ENCODE assay signal across 13 mouse cellular contexts in the genomic region with DNA sequence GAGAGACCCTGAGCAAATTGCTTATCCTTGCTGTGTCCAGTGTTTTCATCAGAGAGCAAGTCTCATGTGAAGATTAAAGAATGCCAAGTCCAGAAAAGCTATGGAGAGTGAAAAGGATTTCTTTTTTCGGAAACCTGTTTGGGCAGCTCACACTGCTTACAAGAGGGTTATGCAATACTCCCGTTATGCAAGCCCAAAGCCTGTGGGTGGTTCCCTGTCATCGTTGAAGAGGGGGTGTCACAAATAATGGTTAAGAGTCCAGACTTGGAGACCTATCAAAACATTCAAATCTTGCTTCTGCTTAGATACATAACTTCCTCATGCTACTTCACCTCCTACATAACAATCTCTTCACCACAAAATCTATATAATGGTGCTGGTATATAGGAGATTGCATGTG.
DNase-seq lines count a peak whose midpoint lies in the region; ATAC-seq and TF ChIP-seq lines count a peak whose summit lies in the region.
"Had no signal": no experiment of that assay in that cellular context is flagged by ENCODE, and none has a peak within 500 bp of the region (broad histone marks: within the 10 kb centered on the region; RNA-seq: fewer than 3 reads in every experiment).

No protein-coding gene starts in this region.

- no peak for TF ChIP-seq POLR2A in limb, embryonic 14.5 days (IDR thresholded peaks at IDR 0.05; ENCODE audit: borderline replicate concordance, extremely low read depth, insufficient read depth, insufficient read length)

- H3K9me3 ChIP-seq in limb, embryonic 14.5 days (ENCODE audit: control insufficient read depth, low read length), result no peaks in the 10 kb centered on the region
- H3K9me3 ChIP-seq in limb, embryonic 10.5 days (replicated peaks), result no peaks in the 10 kb centered on the region
- no peaks in the 10 kb centered on the region for H3K9me3 ChIP-seq in lung, postnatal 0 days (ENCODE audit: low read length)
- no peaks in the 10 kb centered on the region for H3K9me3 ChIP-seq in stomach, postnatal 0 days (ENCODE audit: control insufficient read depth, low read length)
- H3K9me3 ChIP-seq: hindbrain, embryonic 12.5 days had no signal

- H3K4me3 ChIP-seq in limb, embryonic 14.5 days (replicated peaks; ENCODE audit: low read length), result no peak overlapping the region
- H3K4me3 ChIP-seq in limb, embryonic 10.5 days, result no peak overlapping the region
- no peak overlapping the region for H3K4me3 ChIP-seq in lung, postnatal 0 days (ENCODE audit: low read depth, low read length)
- no peak overlapping the region for H3K4me3 ChIP-seq in stomach, postnatal 0 days (ENCODE audit: low read depth, low read length)
- H3K4me3 ChIP-seq: hindbrain, embryonic 12.5 days had no signal

- no peak for ATAC-seq in limb, embryonic 14.5 days (ENCODE audit: low FRiP score, low read depth)
- no peak for ATAC-seq in lung, postnatal 0 days
- no peak for ATAC-seq in stomach, postnatal 0 days (ENCODE audit: low FRiP score, low TSS enrichment)

- no peak overlapping the region for H3K27ac ChIP-seq in limb, embryonic 14.5 days (replicated peaks; ENCODE audit: low read depth, low read length)
- H3K27ac ChIP-seq in limb, embryonic 10.5 days, result no peak overlapping the region
- no peak overlapping the region for H3K27ac ChIP-seq in lung, postnatal 0 days (ENCODE audit: low read length)
- no peak overlapping the region for H3K27ac ChIP-seq in stomach, postnatal 0 days (replicated peaks)
- H3K27ac ChIP-seq: hindbrain, embryonic 12.5 days had no signal

- peak; percentile 18 for DNase-seq in adrenal gland, postnatal 14 days
- no peak for DNase-seq in adrenal gland, adult 18-20 months (ENCODE audit: low spot score in 2 of 2)
- DNase-seq in limb, embryonic 14.5 days (ENCODE audit: low spot score), result peak; percentile 14
- DNase-seq in limb, embryonic 10.5 days (ENCODE audit: low spot score), result no peak
- DNase-seq in gonadal fat pad, adult 2 months (ENCODE audit: low read depth), result peak; percentile 90
- DNase-seq in lung, postnatal 0 days (ENCODE audit: low spot score), result peak; percentile 31
- DNase-seq in cerebellum, adult 9-11 months, result no peak
- no peak for DNase-seq in stomach, postnatal 0 days (ENCODE audit: low spot score)
- DNase-seq: adrenal gland, adult 8-10 months; cerebellum, adult 2 months; kidney, postnatal 10 days; thymus, postnatal 36 days had no signal

- no peaks in the 10 kb centered on the region for H3K36me3 ChIP-seq in limb, embryonic 14.5 days (ENCODE audit: control insufficient read depth, insufficient read depth, low read length)
- H3K36me3 ChIP-seq in limb, embryonic 10.5 days, result no peaks in the 10 kb centered on the region
- H3K36me3 ChIP-seq in lung, postnatal 0 days (ENCODE audit: insufficient read depth, low read length), result no peaks in the 10 kb centered on the region
- no peaks in the 10 kb centered on the region for H3K36me3 ChIP-seq in stomach, postnatal 0 days (ENCODE audit: control insufficient read depth, insufficient read depth, low read length)
- H3K36me3 ChIP-seq: hindbrain, embryonic 12.5 days had no signal

- no peak overlapping the region for H3K9ac ChIP-seq in limb, embryonic 14.5 days (ENCODE audit: low read depth, low read length, severe bottlenecking)
- H3K9ac ChIP-seq in lung, postnatal 0 days (replicated peaks; ENCODE audit: low read depth), result no peak overlapping the region
- H3K9ac ChIP-seq in stomach, postnatal 0 days (ENCODE audit: low read length), result no peak overlapping the region
- H3K9ac ChIP-seq: hindbrain, embryonic 12.5 days had no signal

- no peak for TF ChIP-seq EP300 in lung, postnatal 0 days (IDR thresholded peaks at IDR 0.05)
- TF ChIP-seq EP300 in stomach, postnatal 0 days (optimal IDR thresholded peaks at IDR 0.05), result no peak

- H3K4me1 ChIP-seq in limb, embryonic 14.5 days (ENCODE audit: control insufficient read depth, insufficient read depth, low read length), result no peaks in the 10 kb centered on the region
- no peaks in the 10 kb centered on the region for H3K4me1 ChIP-seq in limb, embryonic 10.5 days
- no peaks in the 10 kb centered on the region for H3K4me1 ChIP-seq in lung, postnatal 0 days (ENCODE audit: insufficient read depth, low read depth, low read length)
- H3K4me1 ChIP-seq in stomach, postnatal 0 days (replicated peaks; ENCODE audit: control insufficient read depth, insufficient read depth), result no peaks in the 10 kb centered on the region
- H3K4me1 ChIP-seq: hindbrain, embryonic 12.5 days had no signal

- H3K27me3 ChIP-seq in limb, embryonic 14.5 days (ENCODE audit: control insufficient read depth, insufficient read depth, low read length), result no peaks in the 10 kb centered on the region
- no peaks in the 10 kb centered on the region for H3K27me3 ChIP-seq in limb, embryonic 10.5 days (ENCODE audit: low read depth, poor library complexity, severe bottlenecking)
- H3K27me3 ChIP-seq in lung, postnatal 0 days (replicated peaks; ENCODE audit: insufficient read depth, low read length), result no peaks in the 10 kb centered on the region
- no peaks in the 10 kb centered on the region for H3K27me3 ChIP-seq in stomach, postnatal 0 days (ENCODE audit: control insufficient read depth, insufficient read depth, low read length)
- H3K27me3 ChIP-seq: hindbrain, embryonic 12.5 days had no signal

- TF ChIP-seq CTCF in lung, postnatal 0 days (IDR thresholded peaks at IDR 0.05), result no peak
- no peak for TF ChIP-seq CTCF in stomach, postnatal 0 days (IDR thresholded peaks at IDR 0.05; ENCODE audit: low read depth)

- H3K4me2 ChIP-seq in limb, embryonic 14.5 days (replicated peaks; ENCODE audit: low read depth, low read length, severe bottlenecking), result no peak overlapping the region
- no peak overlapping the region for H3K4me2 ChIP-seq in lung, postnatal 0 days (replicated peaks; ENCODE audit: low read depth, low read length)
- H3K4me2 ChIP-seq in stomach, postnatal 0 days (replicated peaks; ENCODE audit: low read depth), result no peak overlapping the region
- H3K4me2 ChIP-seq: hindbrain, embryonic 12.5 days had no signal

- WGBS in limb, embryonic 14.5 days, result 72% methylated on average over 3 of the region's 3 CpGs
- WGBS in limb, embryonic 10.5 days, result 91% methylated on average over 3 of the region's 3 CpGs
- 29% methylated on average over 3 of the region's 3 CpGs for WGBS in lung, postnatal 0 days
- 53% methylated on average over 3 of the region's 3 CpGs for whole genome bisulfite sequencing in stomach, postnatal 0 days

Comparison
In these comparisons a context has a peak if more than half of its experiments do, and no peak if none do; other contexts are left out.
1. DNase-seq: peak in adrenal gland, postnatal 14 days (single experiment), limb, embryonic 14.5 days (single experiment), gonadal fat pad, adult 2 months (single experiment) and lung, postnatal 0 days (single experiment); none in adrenal gland, adult 18-20 months (0 of 2), limb, embryonic 10.5 days (single experiment), cerebellum, adult 9-11 months (single experiment) and stomach, postnatal 0 days (single experiment).